10 mouse cellular contexts compared by ENCODE assay signal in genomic region chr3:108195941-108196590, GRCm38 (mm10). TPM values are rescaled to one million over a fixed set of nuclear protein-coding genes. Genes with fewer than 3 reads are reported as not detected.
DNase-seq lines count a peak whose midpoint lies in the region; ATAC-seq and TF ChIP-seq lines count a peak whose summit lies in the region.
"Had no signal": no experiment of that assay in that cellular context is flagged by ENCODE, and none has a peak within 500 bp of the region (broad histone marks: within the 10 kb centered on the region; RNA-seq: fewer than 3 reads in every experiment).

No protein-coding gene starts in this region.

- H3K4me3 ChIP-seq in heart, embryonic 12.5 days, result no peak overlapping the region
- no peak overlapping the region for H3K4me3 ChIP-seq in heart, embryonic 10.5 days
- no peak overlapping the region for H3K4me3 ChIP-seq in hindbrain, embryonic 10.5 days
- no peak overlapping the region for H3K4me3 ChIP-seq in midbrain, embryonic 10.5 days

- no peaks in the 10 kb centered on the region for H3K27me3 ChIP-seq in heart, embryonic 12.5 days (replicated peaks)
- no peaks in the 10 kb centered on the region; the same call in 1 of the 2 replicates for H3K27me3 ChIP-seq in heart, embryonic 10.5 days (ENCODE audit: insufficient read depth, poor library complexity, severe bottlenecking)
- no peaks in the 10 kb centered on the region for H3K27me3 ChIP-seq in hindbrain, embryonic 10.5 days (ENCODE audit: insufficient read depth, poor library complexity, severe bottlenecking)
- H3K27me3 ChIP-seq in midbrain, embryonic 10.5 days (ENCODE audit: low read depth, poor library complexity, severe bottlenecking), result no peaks in the 10 kb centered on the region
- H3K27me3 ChIP-seq: CH12.LX had no signal

- 0 out of 2 replicates have a peak, but pooled peaks cover 6% of the 10 kb centered on the region for H3K36me3 ChIP-seq in heart, embryonic 12.5 days
- H3K36me3 ChIP-seq in heart, embryonic 10.5 days, result peaks cover 11% of the 10 kb centered on the region; the same call in 1 of the 2 replicates
- H3K36me3 ChIP-seq in hindbrain, embryonic 10.5 days, result peaks cover 16% of the 10 kb centered on the region
- peaks cover 15% of the 10 kb centered on the region for H3K36me3 ChIP-seq in midbrain, embryonic 10.5 days

- ATAC-seq in heart, embryonic 12.5 days (ENCODE audit: insufficient number of reproducible peaks, low FRiP score), result no peak

- H3K4me1 ChIP-seq in heart, embryonic 12.5 days (replicated peaks), result peaks cover 53% of the 10 kb centered on the region
- peaks cover 56% of the 10 kb centered on the region for H3K4me1 ChIP-seq in heart, embryonic 10.5 days
- peaks cover 48% of the 10 kb centered on the region for H3K4me1 ChIP-seq in hindbrain, embryonic 10.5 days (replicated peaks)
- peaks cover 44% of the 10 kb centered on the region for H3K4me1 ChIP-seq in midbrain, embryonic 10.5 days

- no peak overlapping the region for H3K9ac ChIP-seq in heart, embryonic 12.5 days

- H3K9me3 ChIP-seq in heart, embryonic 12.5 days (replicated peaks), result no peaks in the 10 kb centered on the region
- no peaks in the 10 kb centered on the region for H3K9me3 ChIP-seq in heart, embryonic 10.5 days
- H3K9me3 ChIP-seq in hindbrain, embryonic 10.5 days, result no peaks in the 10 kb centered on the region
- no peaks in the 10 kb centered on the region for H3K9me3 ChIP-seq in midbrain, embryonic 10.5 days (replicated peaks)

- no peak for TF ChIP-seq POLR2A in brain, embryonic 14.5 days (IDR thresholded peaks at IDR 0.05; ENCODE audit: borderline replicate concordance, extremely low read depth, insufficient read depth, insufficient read length, poor library complexity, severe bottlenecking)

- 57% methylated on average over 7 of the region's 7 CpGs for WGBS in heart, embryonic 12.5 days
- 62% methylated on average over 7 of the region's 7 CpGs for WGBS in heart, embryonic 10.5 days
- 82% methylated on average over 7 of the region's 7 CpGs for WGBS in hindbrain, embryonic 10.5 days
- 82% methylated on average over 7 of the region's 7 CpGs for WGBS in midbrain, embryonic 10.5 days

- no peak overlapping the region for H3K4me2 ChIP-seq in heart, embryonic 12.5 days

- H3K27ac ChIP-seq in heart, embryonic 12.5 days (ENCODE audit: poor library complexity, severe bottlenecking), result peak overlapping the region; percentile 38
- H3K27ac ChIP-seq in heart, embryonic 10.5 days, result no peak overlapping the region
- H3K27ac ChIP-seq in hindbrain, embryonic 10.5 days, result peak overlapping the region; percentile 75
- peak overlapping the region; percentile 69 for H3K27ac ChIP-seq in midbrain, embryonic 10.5 days (replicated peaks)
- H3K27ac ChIP-seq: macrophage had no signal

- TF ChIP-seq CTCF in brain, embryonic 14.5 days (IDR thresholded peaks at IDR 0.05; ENCODE audit: borderline replicate concordance, extremely low read depth, insufficient read depth, insufficient read length), result no peak

- DNase-seq in heart, embryonic 10.5 days (ENCODE audit: low spot score), result no peak
- DNase-seq in brain, embryonic 14.5 days (ENCODE audit: low read depth), result peak; percentile 84
- no peak for DNase-seq in hindbrain, embryonic 10.5 days (ENCODE audit: low spot score)
- DNase-seq in midbrain, embryonic 10.5 days (ENCODE audit: low spot score), result no peak
- no peak for DNase-seq in urinary bladder, postnatal 36 days (ENCODE audit: low spot score in 2 of 2)
- no peak for DNase-seq in c-Kit-positive CD71-positive TER-119-positive erythroid progenitor cells, embryonic 14.5 days (ENCODE audit: low spot score)
- DNase-seq in kidney, adult 9 months, result no peak

RNA-seq across cellular contexts. Expression of gene Cyb561d1, which starts 4.9 kb away (rescaled TPM):
- 3.4 and 3.7 TPM in 2 replicates for polyA plus RNA-seq in heart, embryonic 12.5 days (2016; fragmentation: Nextera tagmentation; extraction: Ambion mirVana)
- 3.1 and 3.9 TPM in 2 replicates for polyA plus RNA-seq in heart, embryonic 10.5 days (2016; fragmentation: Nextera tagmentation; extraction: Ambion mirVana)
- polyA plus RNA-seq in brain, embryonic 14.5 days (2012; rRNA removed), result 8.4 and 8.7 TPM in 2 replicates
- 5.2 TPM in 2 replicates for polyA plus RNA-seq in hindbrain, embryonic 10.5 days (2016; fragmentation: Nextera tagmentation; extraction: Ambion mirVana)
- polyA plus RNA-seq in midbrain, embryonic 10.5 days (2016; fragmentation: Nextera tagmentation; extraction: Ambion mirVana), result 4.9 and 5.0 TPM in 2 replicates

RNA-seq across cellular contexts. Expression of gene Amigo1, which starts 9.9 kb away (rescaled TPM):
- polyA plus RNA-seq in heart, embryonic 12.5 days (2016; fragmentation: Nextera tagmentation; extraction: Ambion mirVana), result 4.5 and 5.0 TPM in 2 replicates
- 1.4 and 3.3 TPM in 2 replicates for polyA plus RNA-seq in heart, embryonic 10.5 days (2016; fragmentation: Nextera tagmentation; extraction: Ambion mirVana)
- polyA plus RNA-seq in brain, embryonic 14.5 days (2012; rRNA removed), result 19.5 and 25.0 TPM in 2 replicates
- polyA plus RNA-seq in hindbrain, embryonic 10.5 days (2016; fragmentation: Nextera tagmentation; extraction: Ambion mirVana), result 5.8 and 6.2 TPM in 2 replicates
- polyA plus RNA-seq in midbrain, embryonic 10.5 days (2016; fragmentation: Nextera tagmentation; extraction: Ambion mirVana), result 4.1 and 4.5 TPM in 2 replicates

RNA-seq across cellular contexts. Expression of gene Atxn7l2, which starts 14.7 kb away (rescaled TPM):
- 8.9 and 9.1 TPM in 2 replicates for polyA plus RNA-seq in heart, embryonic 12.5 days (2016; fragmentation: Nextera tagmentation; extraction: Ambion mirVana)
- polyA plus RNA-seq in heart, embryonic 10.5 days (2016; fragmentation: Nextera tagmentation; extraction: Ambion mirVana), result 9.2 and 11.7 TPM in 2 replicates
- 50.1 and 55.9 TPM in 2 replicates for polyA plus RNA-seq in brain, embryonic 14.5 days (2012; rRNA removed)
- polyA plus RNA-seq in hindbrain, embryonic 10.5 days (2016; fragmentation: Nextera tagmentation; extraction: Ambion mirVana), result 24.2 and 26.8 TPM in 2 replicates
- 18.1 and 23.5 TPM in 2 replicates for polyA plus RNA-seq in midbrain, embryonic 10.5 days (2016; fragmentation: Nextera tagmentation; extraction: Ambion mirVana)

RNA-seq across cellular contexts. Expression of gene Sypl2, which starts 30.4 kb away (rescaled TPM):
- polyA plus RNA-seq in heart, embryonic 12.5 days (2016; fragmentation: Nextera tagmentation; extraction: Ambion mirVana), result 3.2 and 3.3 TPM in 2 replicates
- 0.39 and 1.0 TPM in 2 replicates for polyA plus RNA-seq in heart, embryonic 10.5 days (2016; fragmentation: Nextera tagmentation; extraction: Ambion mirVana)
- 1.0 and 2.8 TPM in 2 replicates for polyA plus RNA-seq in brain, embryonic 14.5 days (2012; rRNA removed)
- 1.0 TPM in 2 replicates for polyA plus RNA-seq in hindbrain, embryonic 10.5 days (2016; fragmentation: Nextera tagmentation; extraction: Ambion mirVana)
- 0.42 and 0.88 TPM in 2 replicates for polyA plus RNA-seq in midbrain, embryonic 10.5 days (2016; fragmentation: Nextera tagmentation; extraction: Ambion mirVana)

RNA-seq across cellular contexts. Expression of gene Gpr61, which starts 41.4 kb away (rescaled TPM):
- 0.19 and 0.27 TPM in 2 replicates for polyA plus RNA-seq in heart, embryonic 12.5 days (2016; fragmentation: Nextera tagmentation; extraction: Ambion mirVana)
- polyA plus RNA-seq in heart, embryonic 10.5 days (2016; fragmentation: Nextera tagmentation; extraction: Ambion mirVana), result 0.11 and 0.33 TPM in 2 replicates
- polyA plus RNA-seq in brain, embryonic 14.5 days (2012; rRNA removed), result 1.5 and 2.6 TPM in 2 replicates
- 0.95 and 1.4 TPM in 2 replicates for polyA plus RNA-seq in hindbrain, embryonic 10.5 days (2016; fragmentation: Nextera tagmentation; extraction: Ambion mirVana)
- 0.33 and 0.41 TPM in 2 replicates for polyA plus RNA-seq in midbrain, embryonic 10.5 days (2016; fragmentation: Nextera tagmentation; extraction: Ambion mirVana)
- polyA plus RNA-seq: macrophage had no signal
